Mouse (Mus musculus) kidney, embryonic 14.5 days (tissue): ENCODE data around the gene Tars. TPM values are rescaled to one million over a fixed set of nuclear protein-coding genes. Genes with fewer than 3 reads are reported as not detected.

Experiments used
- ATAC-seq: fragments of 200-750 bp; cut with Nextera tagmentation; 2 replicates; pipeline ENCODE4 v1.8.0; 2017; ENCODE audit warnings: moderate number of reproducible peaks, mild to moderate bottlenecking, moderate TSS enrichment, moderate library complexity; ENCODE audit not compliant: low FRiP score, low TSS enrichment
- H3K27ac ChIP-seq: fragments of 300-500 bp; sonication (generic); 2 replicates; pipeline ENCODE4 v1.5.1; 2014; ENCODE audit warnings: low read depth, mild to moderate bottlenecking, low read length, moderate library complexity, mixed read lengths
- H3K27me3 ChIP-seq: fragments of 300-500 bp; sonication (generic); 2 replicates; pipeline ENCODE4 v1.6.1; 2014; ENCODE audit warnings: mild to moderate bottlenecking, low read length; ENCODE audit not compliant: control insufficient read depth, insufficient read depth
- H3K36me3 ChIP-seq: fragments of 300-500 bp; sonication (generic); 2 replicates; pipeline ENCODE4 v1.6.1; 2014; ENCODE audit warnings: low read length, mixed read lengths; ENCODE audit not compliant: control insufficient read depth, insufficient read depth
- H3K4me1 ChIP-seq: fragments of 300-500 bp; sonication (generic); 2 replicates; pipeline ENCODE4 v1.6.1; 2014; ENCODE audit warnings: low read length, mixed read lengths; ENCODE audit not compliant: control insufficient read depth, insufficient read depth
- H3K4me2 ChIP-seq: fragments of 300-500 bp; sonication (generic); replicated peaks from 2 replicates; pipeline ENCODE4 v1.6.1; 2014; ENCODE audit warnings: low read depth, mild to moderate bottlenecking, low read length
- H3K4me3 ChIP-seq: fragments of 300-500 bp; sonication (generic); 2 replicates; pipeline ENCODE4 v1.5.1; 2014; ENCODE audit warnings: mild to moderate bottlenecking, low read length
- H3K9ac ChIP-seq: fragments of 300-500 bp; sonication (generic); 2 replicates; pipeline ENCODE4 v1.6.1; 2014; ENCODE audit warnings: low read depth, mild to moderate bottlenecking, low read length, moderate library complexity
- H3K9me3 ChIP-seq: fragments of 300-500 bp; sonication (generic); 2 replicates; pipeline ENCODE4 v1.6.1; 2016; ENCODE audit warnings: low read length; ENCODE audit not compliant: control insufficient read depth
- WGBS: fragments of 180-500 bp; shearing (Covaris S2); extraction: QIAGEN DNeasy Blood & Tissue Kit; methylation state at CpG from one replicate; pipeline ENCODE4 v1.1.7; 2014; 5-methylcytosine and 5-hydroxymethylcytosine counted together
- polyA plus RNA-seq: library from polyadenylated mRNA; unstranded; fragments of >200 nt; fragmentation: Nextera tagmentation; extraction: Ambion mirVana; gene quantifications from 2 replicates; pipeline ENCODE4 v1.2.1, GENCODE M21; 2014

Gene Tars
- polyA plus RNA-seq, 1 experiment from 2014 or later, result 70.3 TPM

DNA sequence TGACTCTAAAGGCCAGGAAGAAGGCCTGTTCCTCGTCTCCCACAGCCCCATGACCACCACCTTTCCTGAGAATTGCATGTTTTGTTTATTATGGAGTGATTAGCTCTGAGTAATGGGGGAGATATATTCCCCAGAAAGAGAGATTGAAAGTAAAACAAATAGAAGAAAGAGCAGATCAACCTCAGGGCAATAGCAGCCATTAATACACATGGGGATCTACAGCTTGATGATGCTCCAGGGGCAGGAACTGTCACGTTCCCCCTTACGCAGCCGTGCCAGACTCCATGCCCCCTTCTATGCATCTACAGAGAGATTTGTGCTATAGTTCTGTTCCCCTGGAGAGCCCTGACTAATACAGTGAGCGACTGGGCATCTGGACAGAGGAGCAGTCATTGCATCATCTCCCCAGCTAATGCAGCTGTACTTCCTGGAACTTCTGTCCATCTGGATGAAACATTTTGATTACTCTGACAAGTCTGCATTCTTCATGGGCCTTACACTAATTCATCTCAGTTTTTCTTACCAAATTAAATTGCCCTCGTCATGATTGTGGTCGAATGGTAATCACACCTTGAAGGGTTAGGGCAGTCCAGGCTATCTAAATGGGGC lies 28.9 kb downstream of the Tars start:
- WGBS, result 87% methylated on average over 7 of the region's 7 CpGs
- Histone ChIP-seq H3K27ac (no peak overlapping the region), H3K9me3 (no peaks in the 10 kb centered on the region), H3K4me1 (no peaks in the 10 kb centered on the region), H3K36me3 (no peaks in the 10 kb centered on the region), H3K27me3 (no peaks in the 10 kb centered on the region), H3K4me2 (no peak overlapping the region), H3K9ac (no peak overlapping the region), H3K4me3 (no peak overlapping the region)
- ATAC-seq, result no peak

- H3K27me3 ChIP-seq, result no peaks in the 10 kb centered on the region
- H3K36me3 ChIP-seq, result no peaks in the 10 kb centered on the region
- no peaks in the 10 kb centered on the region for H3K9me3 ChIP-seq
- WGBS, result 82% methylated on average over 3 of the region's 3 CpGs
- H3K9ac ChIP-seq, result no peak overlapping the region
- no peak overlapping the region for H3K27ac ChIP-seq
- no peak overlapping the region for H3K4me2 ChIP-seq
- H3K4me1 ChIP-seq, result no peaks in the 10 kb centered on the region
- no peak for ATAC-seq
- H3K4me3 ChIP-seq, result no peak overlapping the region
These were observed 29.9 kb downstream of the Tars start for GRCm38 (mm10) chr15:11369572-11369971.

DNA sequence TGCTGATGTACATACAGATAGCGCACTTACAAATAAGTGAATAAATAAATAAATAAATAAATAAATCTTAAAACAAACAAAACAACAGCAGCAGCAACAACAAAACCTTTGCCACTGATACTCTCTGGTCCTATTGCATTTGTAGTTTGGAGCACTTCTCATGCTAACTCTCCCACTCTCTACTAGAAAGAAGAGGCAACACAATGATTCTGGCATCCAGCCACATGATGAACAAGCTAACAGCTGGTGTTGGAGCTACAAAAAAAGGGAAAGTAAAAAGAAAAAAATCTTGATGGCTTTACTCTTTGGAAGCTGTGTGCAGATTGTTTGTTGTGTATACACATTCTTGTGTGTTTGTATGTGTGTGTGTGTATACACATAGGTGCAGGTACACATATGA lies 34.7 kb downstream of the Tars start:
- Histone ChIP-seq H3K4me1 (no peaks in the 10 kb centered on the region), H3K9me3 (no peaks in the 10 kb centered on the region), H3K36me3 (no peaks in the 10 kb centered on the region), H3K4me2 (no peak overlapping the region), H3K9ac (no peak overlapping the region), H3K27ac (no peak overlapping the region), H3K4me3 (no peak overlapping the region), H3K27me3 (no peaks in the 10 kb centered on the region)
- 95% methylated on average over 1 of the region's 1 CpGs for WGBS
- no peak for ATAC-seq

DNA sequence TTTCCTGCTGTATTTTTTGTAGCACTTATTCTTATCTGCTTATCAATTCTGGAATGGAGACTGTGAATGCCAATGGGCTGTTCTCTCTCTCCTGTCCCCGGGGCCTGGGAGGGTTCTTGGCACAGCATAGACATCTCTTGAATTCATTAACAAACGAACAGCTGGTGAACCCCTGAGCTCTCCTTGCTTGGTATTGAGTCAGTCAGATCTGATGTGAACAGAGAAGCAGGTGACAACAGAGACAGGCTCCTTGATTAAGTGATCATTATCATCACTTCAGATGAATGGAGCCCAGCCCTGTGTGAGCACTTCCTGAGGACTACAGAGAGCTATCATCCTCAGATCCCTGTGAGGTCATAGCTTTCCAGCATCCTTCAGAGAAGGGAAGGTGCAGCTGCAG lies 35.4 kb downstream of the Tars start:
- Histone ChIP-seq H3K4me2 (no peak overlapping the region), H3K27me3 (no peaks in the 10 kb centered on the region), H3K36me3 (no peaks in the 10 kb centered on the region), H3K9ac (no peak overlapping the region), H3K4me1 (no peaks in the 10 kb centered on the region), H3K9me3 (no peaks in the 10 kb centered on the region), H3K27ac (no peak overlapping the region), H3K4me3 (no peak overlapping the region)
- no peak for ATAC-seq
- 39% methylated on average over 2 of the region's 2 CpGs for WGBS

DNA sequence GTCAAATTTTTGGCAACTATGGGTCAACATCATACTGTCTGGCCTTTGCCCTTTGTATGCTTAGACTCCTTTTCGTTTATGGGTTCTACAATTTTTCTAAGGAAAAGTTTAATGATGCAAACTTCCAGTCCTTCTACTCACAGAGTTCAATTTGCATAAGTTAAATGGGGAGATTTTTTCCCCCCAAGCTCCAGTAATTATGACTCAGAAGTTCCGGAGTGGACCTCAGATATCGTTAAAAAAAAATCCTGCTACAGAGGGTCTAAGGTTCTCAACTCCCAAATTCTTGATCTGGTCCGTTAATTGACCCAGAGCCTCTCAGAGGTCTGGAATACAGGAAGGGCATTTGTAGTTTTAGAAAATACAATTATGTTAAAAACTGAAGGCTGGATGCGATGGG lies 37.6 kb downstream of the Tars start:
- Histone ChIP-seq H3K4me1 (no peaks in the 10 kb centered on the region), H3K4me2 (no peak overlapping the region), H3K27me3 (no peaks in the 10 kb centered on the region), H3K9ac (no peak overlapping the region), H3K36me3 (no peaks in the 10 kb centered on the region), H3K9me3 (no peaks in the 10 kb centered on the region), H3K27ac (no peak overlapping the region), H3K4me3 (no peak overlapping the region)
- no peak for ATAC-seq
- 84% methylated on average over 5 of the region's 5 CpGs for WGBS

DNA sequence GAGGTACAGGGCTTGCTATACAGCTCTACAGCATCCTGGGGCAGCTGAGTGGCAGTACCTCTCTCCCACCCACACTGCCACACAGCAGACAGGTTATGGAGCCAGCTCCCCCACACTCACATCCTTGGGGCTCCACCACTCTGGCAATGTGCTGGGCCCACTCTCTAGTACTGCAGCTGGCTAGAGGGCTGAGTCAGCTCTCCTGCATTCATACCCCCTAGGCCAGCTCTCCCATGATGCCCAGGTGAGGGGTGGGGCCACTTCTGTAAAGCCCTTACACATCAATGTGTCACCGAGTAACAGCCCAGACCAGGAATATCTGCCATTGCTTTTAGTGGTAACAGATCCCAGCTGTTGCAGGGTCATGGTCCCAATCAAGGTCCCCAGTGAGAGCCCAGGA lies 38.6 kb downstream of the Tars start:
- Histone ChIP-seq H3K4me1 (no peaks in the 10 kb centered on the region), H3K9me3 (no peaks in the 10 kb centered on the region), H3K4me3 (no peak overlapping the region), H3K4me2 (no peak overlapping the region), H3K36me3 (no peaks in the 10 kb centered on the region), H3K9ac (no peak overlapping the region), H3K27me3 (no peaks in the 10 kb centered on the region), H3K27ac (no peak overlapping the region)
- no peak for ATAC-seq
- WGBS, result 60% methylated on average over 1 of the region's 1 CpGs

DNA sequence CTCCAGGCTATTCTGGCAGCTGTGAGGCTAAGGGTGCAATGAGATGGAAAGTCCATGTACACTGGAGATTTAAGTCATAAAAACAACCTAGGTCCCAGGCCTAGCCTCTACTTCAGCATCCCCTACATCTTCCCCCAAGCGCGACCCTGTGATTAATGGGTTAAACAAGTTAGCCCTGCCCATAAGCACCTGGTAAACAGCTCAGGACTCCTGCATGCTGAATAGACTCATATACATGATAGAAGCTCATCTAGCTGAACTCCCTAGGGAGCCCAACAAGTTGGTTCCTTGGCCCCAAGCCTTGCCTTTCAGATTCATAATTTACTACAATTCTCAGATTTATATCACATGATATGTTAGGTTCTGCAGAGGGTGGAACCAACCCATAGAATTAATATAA lies 42.0 kb downstream of the Tars start:
- no peak for ATAC-seq
- Histone ChIP-seq H3K9ac (no peak overlapping the region), H3K4me2 (no peak overlapping the region), H3K27ac (no peak overlapping the region), H3K9me3 (no peaks in the 10 kb centered on the region), H3K4me3 (no peak overlapping the region), H3K27me3 (no peaks in the 10 kb centered on the region), H3K36me3 (no peaks in the 10 kb centered on the region), H3K4me1 (no peaks in the 10 kb centered on the region)
- WGBS, result 92% methylated on average over 2 of the region's 2 CpGs

DNA sequence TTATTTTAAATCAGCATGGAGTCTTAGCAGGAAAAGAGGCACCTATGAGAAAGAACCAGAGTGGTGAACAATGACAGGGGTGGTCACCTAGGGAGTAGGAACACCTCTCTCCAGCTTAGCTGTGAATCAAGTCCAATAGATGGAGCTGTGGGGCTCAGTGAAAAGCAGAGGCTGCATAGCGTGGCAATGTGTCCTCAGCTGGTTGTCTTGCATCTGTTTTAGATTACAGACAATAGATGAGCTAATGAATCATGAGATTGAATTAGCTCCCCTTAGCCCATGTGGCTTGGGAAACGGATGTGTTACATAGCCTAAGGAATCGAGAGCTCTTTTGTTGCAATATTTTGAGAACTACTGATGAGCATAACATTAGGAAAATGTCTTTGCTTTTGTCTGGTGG lies 43.6 kb downstream of the Tars start:
- H3K9ac ChIP-seq, result no peak overlapping the region
- H3K27ac ChIP-seq, result no peak overlapping the region
- H3K27me3 ChIP-seq, result no peaks in the 10 kb centered on the region
- H3K36me3 ChIP-seq, result no peaks in the 10 kb centered on the region
- no peaks in the 10 kb centered on the region for H3K4me1 ChIP-seq
- H3K4me2 ChIP-seq, result no peak overlapping the region
- no peak overlapping the region for H3K4me3 ChIP-seq
- no peaks in the 10 kb centered on the region for H3K9me3 ChIP-seq
- ATAC-seq, result no peak
- WGBS, result 73% methylated on average over 3 of the region's 3 CpGs

GRCm38 (mm10) chr15:11339467-11340180 lies 59.8 kb downstream of the Tars start:
- no peaks in the 10 kb centered on the region for H3K9me3 ChIP-seq
- no peak overlapping the region for H3K9ac ChIP-seq
- no peak overlapping the region for H3K4me2 ChIP-seq
- no peaks in the 10 kb centered on the region for H3K36me3 ChIP-seq
- H3K27ac ChIP-seq, result no peak overlapping the region
- no peaks in the 10 kb centered on the region for H3K27me3 ChIP-seq
- H3K4me1 ChIP-seq, result no peaks in the 10 kb centered on the region
- no peak overlapping the region for H3K4me3 ChIP-seq
- no peak for ATAC-seq
- WGBS, result 90% methylated on average over 7 of the region's 7 CpGs
